Mouse (Mus musculus) CD8-positive naive resting alpha-beta T cell, adult 2 months (primary cell): ENCODE results near the gene Nfx1.
"Not testable (repeated sequence)": the region's sequence is repeated elsewhere in the genome, so short reads cannot be mapped to it uniquely, and the experiment has no call there.

Source experiments
- DNase-seq, 2 experiments: peaks; one replicate each; pipeline ENCODE4 v3.0.0; 2022; ENCODE audit warnings: low read depth in 2 of 2, low spot score in 2 of 2

The Nfx1 gene

DNA sequence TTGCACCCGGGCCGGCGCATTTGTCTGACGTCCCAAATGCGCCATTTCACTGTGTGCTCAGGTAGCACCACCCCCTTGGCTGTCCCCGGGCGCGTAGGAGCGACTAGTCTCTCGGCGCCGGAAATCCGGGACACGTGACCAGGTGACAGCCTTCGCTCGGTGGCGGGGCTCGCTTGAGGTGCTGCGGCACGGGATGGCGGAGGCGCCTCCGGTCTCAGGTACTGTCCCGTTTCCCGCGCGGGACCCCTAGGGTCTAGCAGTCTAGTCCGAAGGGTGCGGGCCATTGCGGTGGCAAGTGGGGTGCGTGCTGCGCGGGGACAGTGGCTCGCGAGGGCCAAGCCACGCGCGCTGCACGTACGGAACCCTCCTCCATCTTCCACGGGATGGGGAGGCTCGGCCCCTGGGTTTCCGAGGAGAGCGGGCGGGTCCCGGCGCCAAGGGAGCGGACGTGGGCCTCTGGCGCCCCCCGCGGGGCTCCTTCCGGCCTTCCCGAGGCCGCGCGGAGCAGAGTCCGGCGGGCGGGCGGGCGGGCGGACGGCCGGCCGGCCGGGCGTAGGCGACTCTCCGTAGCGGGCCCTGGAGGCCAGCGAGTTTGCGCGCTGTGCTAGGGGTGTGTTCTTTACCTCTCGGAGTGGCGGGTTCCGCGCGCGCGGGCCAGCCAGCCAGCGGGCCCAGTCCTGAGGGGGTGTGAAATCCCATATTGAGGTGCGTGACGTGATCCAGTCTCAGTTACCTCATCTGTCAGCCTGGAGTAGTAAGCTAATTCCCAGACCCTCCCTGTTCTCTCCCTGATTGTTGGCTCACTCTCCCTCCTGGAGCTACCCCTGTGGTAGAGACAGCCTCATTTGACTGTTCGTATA, at the start of gene Nfx1:
TSS of gene Nfx1 (plus strand) at position 65 of the 860 bp plus-strand sequence.
- DNase-seq, result peak; percentile 92

DNA sequence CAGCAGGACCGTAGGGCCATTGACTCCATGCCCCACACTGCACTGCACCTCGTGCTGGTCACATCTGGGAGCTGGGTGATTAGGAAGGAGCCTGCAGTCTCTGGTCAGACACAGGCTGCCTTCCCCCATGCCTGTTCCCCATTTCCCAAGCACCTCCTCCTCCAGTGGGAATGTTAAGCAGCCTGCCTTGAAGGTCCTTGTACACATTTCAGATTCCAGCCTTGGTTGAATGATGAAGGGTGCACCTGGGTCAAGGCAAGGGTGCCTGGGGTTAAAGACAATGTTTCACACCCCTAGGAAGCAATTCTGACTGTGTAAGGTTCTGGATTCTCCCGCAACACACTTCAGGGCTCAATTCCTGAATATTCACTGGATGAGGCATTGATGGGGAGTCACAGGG, 49.4 kb upstream of the Nfx1 start:
- no peak for DNase-seq

DNA sequence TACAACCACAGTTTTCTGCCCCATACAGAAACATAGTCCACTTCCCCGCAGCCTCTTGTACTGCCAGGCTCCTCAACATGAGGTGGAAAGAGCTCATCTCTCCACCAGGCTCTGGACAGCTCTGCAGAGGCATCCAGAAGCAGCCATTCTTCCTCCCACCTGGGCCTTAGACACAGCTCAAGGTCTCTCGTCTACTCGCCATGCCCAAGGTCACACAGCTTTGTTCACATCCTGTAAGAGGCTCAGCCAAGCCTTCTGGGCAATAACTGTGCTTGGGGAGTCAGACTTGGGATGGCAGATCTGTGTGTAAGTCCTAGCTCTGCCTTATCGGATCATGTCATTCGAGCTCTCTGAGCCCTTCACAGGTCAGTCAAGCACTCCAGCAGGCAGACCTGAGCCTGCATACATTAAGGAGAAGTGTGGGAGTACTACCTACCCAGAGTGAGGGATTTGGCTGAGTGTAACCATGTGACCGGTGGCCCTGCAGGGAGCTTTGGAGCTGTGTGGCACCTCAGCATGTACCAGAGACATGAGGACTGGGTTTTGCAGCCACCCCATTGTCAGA, 47.5 kb upstream of the Nfx1 start:
- DNase-seq, result no peak

DNA sequence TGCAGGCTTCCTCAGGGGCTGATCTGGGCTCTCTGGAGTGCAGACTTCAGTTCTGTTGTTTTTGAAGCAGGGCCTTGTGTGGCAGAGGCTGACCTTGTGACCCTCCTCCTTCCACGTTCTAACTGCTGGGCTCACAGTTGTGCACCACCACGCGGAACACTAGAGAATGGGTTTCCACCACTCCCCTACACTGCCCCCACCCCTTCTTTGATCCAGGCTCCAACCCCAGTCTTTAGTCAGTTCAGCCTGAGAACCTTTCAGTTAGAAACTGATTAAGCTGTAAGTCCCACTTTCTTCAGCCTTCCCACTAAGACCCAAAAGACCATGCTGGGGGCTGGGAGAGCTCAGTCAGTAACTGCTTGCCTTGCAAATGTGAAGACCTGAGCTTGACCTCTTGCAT, 45.1 kb upstream of the Nfx1 start:
- no peak for DNase-seq

DNA sequence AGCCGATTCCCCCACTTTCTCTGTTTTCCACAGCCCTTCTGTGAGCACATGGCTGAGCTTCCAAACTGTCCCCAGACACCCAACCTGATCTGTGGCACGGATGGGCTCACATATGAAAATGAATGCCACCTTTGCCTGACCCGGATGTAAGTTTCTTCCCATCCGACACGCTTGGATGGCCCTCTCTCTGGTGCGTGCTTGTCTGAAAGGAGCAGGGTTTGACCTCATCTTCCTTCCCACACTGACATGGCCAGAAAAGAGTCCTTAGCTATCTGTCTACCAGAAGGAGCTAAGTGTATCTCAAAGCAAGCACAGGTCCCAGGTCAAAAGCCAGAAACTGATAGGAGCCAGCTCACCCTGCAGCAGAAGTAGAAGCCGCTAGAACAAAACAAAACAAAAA, 41.7 kb upstream of the Nfx1 start:
- DNase-seq, result no peak

DNA sequence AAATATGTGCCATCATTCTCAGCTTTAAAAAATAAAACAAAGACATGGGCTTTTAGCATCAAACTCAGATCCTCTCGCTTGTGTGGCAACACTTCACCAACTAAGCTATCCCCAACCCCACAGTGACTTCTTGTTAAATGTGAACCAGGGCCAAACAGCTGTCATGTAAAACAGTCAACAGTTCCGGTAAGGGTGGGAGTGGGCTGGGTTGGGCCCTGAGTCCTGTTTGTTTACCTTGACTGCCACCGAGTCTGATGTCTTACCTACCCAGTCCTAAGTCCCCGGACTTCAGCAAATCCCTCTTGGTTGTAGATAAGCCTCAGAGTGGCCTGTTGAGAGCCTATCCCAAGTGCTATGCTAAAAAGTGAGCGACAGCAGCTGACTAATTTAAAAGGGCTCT, 37.0 kb upstream of the Nfx1 start:
- DNase-seq, result no peak

DNA sequence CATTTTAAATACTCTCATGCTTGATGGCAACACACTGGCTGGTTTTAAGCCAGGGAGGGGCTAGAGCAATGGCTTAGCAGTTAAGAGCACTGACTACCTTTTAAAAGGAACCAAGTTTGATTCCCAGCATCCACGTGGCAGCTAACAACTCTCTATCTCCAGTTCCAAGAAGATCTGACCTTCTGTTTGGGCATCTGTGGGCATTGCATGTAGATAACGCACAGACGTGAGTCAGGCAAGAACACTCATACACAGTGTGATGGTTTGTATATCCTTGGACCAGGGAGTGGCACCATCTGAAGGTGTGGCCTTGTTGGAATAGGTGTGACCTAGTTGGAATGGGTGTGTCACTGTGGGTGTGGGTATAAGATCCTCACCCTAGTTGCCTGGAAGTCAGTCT, 36.3 kb upstream of the Nfx1 start:
- not testable (repeated sequence) for DNase-seq

DNA sequence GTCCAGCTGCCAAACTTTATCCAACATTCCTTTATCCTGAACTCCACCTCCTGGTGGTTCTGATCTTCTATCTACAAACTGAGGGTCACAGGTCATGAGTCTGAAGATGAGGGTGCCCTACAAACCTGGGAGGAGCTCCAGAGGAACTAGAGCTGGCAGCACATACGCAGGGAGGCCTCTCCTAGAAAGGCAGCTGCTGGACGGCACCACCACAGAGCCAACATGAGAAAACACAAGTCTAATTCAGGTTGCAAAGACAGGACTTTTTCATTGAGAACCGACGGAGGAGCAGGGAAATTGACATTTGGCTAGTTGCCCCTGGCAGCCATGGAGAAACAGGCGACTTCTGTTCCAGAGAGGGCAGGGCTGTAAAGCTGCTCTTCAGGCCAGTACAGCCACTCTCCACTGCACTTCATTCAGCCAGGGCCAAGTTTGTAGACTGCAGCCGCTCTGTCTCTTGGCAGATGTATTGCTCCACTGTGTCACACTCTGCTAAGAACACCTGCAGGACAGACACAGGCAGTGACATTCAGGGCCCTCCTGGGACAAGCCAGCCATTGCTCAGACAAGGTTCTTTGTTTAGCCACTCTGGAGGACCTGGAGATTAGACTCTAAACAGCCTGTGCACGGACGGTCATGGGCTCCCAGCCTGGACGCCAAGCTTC, 34.4 kb upstream of the Nfx1 start:
- no peak for DNase-seq

DNA sequence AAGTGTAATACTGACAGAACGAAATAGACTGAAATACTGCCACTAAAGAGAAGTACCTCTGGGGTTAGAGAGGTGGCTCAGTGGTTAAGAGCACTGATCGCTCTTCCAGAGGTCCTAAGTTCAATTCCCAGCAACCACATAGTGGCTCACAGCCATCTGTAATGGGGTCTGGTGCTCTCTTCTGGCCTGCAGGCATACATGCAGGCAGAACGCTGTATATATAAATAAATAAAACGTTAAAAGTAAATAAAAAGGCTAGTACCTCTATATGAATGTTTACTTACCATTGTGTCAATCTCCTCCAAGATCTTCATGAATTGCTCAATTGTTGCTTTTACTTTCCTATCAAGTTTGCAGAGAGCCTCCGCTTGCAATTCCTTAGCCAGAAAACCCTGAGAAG, 31.9 kb upstream of the Nfx1 start:
- DNase-seq, result no peak

DNA sequence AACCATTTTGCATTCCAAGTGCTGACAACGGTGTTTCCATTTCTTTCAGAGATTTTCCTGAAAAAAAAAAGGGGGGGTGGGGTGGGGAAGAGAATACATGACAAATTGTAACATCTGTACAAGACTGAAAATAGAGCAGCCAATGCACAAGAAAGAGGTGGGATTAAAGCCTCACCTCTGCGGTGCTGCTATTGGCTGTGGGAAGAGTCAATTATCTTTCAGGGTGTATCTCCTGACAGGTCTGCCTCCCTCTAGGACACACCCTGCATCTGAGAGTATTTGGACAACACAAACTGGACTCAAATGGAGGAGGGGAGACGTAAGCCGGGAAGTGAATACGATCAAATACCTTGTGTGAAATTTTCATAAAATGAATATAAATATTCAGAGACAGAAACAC, 27.1 kb upstream of the Nfx1 start:
- DNase-seq, result no peak

DNA sequence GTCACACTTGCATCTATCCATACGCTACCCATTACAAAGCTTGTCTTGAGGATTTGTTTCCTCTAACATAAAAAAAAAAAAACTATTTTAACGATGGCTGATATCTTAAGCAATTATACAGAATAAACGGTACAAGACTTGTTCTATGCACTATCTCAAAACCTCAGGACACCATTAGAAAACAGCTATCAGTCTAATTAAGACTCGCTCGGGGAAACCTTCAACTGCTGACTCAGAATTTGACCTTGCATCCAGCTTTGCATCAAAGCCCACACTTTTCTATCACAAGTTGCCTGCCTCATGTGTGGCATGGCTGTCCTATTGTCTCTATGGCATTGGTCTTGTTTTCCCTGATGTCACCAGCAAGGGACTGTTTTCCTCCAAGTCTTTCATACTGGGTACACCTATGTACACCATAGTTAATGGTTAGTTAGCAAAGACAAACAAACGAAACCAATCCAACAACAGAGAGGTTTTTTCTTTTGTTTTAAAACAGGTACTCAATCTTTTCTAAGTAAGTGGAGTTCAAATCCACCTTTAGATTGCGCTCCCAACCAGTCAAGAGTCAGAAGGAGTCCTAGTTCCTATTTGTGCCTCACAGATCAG, 24.1 kb upstream of the Nfx1 start:
- DNase-seq, result no peak

DNA sequence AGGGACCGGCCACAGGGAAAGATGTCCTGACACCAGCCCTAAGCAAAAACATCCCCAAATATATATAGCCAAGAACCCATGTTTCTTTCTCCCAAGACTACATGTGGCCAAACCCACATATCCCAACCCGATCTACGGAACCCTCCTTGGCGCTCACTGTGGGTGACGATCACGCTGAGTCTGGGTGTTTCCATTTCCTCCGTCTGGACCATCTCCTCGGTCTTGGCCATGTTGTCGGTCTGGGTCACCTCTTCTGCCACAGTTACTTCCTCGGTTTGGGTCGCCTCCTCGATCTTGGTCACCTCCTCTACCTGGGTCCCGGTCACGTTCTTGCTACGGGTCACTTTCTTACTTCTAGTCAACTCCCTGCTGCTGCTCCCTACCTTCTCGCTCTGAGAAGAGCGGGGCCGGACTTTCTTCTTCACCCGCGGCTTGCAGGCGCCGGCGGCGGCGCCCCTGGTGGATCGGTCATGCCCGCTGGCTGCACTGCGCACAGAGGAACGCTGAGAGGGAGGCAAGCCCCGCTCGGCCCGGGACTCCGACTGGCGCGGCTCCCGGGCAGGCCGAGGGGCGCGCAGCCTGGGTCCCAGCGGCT, 23.0 kb upstream of the Nfx1 start:
- no peak for DNase-seq

DNA sequence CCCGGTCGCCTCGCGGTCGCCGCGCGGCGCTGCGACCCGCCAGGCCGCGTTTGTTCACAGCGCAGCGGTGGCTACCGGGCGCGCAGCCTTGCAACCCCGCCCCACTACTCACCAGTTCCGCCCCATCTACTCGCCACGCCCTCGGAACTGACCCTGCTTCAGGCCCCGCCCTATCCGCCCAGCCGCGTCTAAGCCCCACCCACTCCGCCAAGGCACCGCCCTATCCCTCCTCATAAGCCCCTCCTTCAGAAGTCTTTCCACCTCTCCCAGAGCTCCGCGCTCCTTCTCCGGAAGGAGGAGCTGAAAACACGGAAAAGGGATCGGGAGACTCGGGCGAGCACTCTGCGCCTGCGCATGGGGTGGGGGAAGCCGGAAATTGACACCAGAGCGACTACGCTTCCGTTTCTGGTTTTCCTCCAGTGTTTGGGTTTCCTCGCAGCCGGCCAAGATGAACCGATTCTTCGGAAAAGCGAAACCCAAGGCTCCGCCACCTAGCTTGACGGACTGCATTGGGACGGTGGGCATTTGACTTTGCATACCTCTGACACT, 22.5 kb upstream of the Nfx1 start, which contains the start of the genes Bag1 and Chmp5:
TSS of gene Bag1 (minus strand) at position 135 of the 549 bp plus-strand sequence.
TSS of gene Chmp5 (plus strand) at position 248 of the 549 bp plus-strand sequence.
- DNase-seq, result peak; percentile 99

DNA sequence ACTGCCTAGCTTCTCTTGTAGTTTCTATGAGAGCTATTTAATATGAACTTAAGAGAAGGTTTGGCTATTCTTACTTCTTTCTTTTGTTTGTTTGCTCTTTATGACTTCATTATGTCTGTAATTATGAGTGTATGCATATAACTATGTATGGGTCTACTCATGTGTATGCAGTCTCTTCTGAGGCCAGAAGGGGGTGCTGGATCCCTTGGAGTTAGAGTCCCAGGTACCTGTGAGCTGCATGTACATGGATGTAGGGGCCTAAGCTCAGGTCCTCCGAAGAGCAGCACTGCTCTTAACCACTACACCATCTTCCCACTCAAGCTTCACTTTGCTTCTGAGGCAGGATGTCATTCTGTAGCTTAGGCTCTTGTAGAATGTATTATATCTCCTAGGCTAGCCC, 17.2 kb upstream of the Nfx1 start:
- peak in 1 of 2 experiments; percentile 11 for DNase-seq

DNA sequence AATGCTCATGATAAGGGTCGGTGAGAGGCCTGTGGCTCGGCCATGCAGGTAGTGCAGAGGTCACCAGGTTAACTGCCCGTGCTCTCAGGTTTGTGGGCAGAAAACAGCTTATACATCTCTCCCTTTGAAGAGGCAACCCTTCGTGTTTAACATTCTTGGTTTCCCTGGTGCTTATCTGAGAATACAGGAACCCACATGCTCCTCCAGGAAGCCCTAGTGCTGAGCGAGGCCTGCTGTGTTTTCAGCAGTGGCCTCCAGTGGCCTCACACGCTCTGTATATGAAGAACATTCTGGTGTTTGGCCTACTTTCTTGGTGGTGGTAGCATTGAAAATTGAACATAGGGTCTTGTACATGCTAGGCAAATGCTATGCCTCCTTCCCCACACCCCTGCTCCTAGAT, 14.8 kb upstream of the Nfx1 start:
- no peak for DNase-seq

DNA sequence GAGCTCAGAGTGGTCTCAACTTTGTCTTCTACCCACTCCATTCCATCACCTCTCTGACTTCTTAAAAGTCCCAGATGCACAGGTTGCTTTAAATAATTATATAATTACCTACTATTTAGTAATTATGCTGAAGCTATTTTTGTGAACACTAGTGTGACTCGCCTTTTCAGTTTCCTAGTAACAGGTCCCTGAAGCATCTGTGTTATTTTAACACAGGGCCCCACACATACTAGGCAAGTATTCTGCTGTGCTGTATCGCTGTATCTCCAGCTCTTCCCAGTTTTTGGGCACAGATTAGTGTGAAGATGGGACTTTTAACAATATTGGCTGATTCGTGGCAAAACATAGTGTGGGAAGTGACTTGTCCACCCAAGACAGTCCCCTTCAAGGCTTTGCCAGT, 7.2 kb upstream of the Nfx1 start:
- DNase-seq, result no peak

DNA sequence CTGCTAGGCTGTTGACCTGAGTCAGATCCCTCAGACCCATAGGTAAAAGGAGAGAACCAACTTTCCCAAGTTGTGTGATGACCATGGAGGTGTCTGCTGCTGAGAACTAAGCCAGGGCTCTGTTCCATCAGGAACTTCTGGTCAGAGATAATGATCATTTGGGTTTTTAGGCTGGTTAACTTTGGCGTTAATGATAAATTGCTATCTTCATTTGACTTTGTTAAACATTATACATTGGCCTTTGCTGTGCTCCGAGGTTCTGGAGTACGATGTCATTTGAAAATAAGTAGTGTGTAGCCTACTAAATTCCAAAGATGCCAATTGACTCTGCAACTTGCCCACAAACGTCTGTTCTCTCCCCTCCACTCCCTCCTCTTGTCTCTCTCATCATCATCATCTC, 1.5 kb upstream of the Nfx1 start:
- DNase-seq, result no peak

DNA sequence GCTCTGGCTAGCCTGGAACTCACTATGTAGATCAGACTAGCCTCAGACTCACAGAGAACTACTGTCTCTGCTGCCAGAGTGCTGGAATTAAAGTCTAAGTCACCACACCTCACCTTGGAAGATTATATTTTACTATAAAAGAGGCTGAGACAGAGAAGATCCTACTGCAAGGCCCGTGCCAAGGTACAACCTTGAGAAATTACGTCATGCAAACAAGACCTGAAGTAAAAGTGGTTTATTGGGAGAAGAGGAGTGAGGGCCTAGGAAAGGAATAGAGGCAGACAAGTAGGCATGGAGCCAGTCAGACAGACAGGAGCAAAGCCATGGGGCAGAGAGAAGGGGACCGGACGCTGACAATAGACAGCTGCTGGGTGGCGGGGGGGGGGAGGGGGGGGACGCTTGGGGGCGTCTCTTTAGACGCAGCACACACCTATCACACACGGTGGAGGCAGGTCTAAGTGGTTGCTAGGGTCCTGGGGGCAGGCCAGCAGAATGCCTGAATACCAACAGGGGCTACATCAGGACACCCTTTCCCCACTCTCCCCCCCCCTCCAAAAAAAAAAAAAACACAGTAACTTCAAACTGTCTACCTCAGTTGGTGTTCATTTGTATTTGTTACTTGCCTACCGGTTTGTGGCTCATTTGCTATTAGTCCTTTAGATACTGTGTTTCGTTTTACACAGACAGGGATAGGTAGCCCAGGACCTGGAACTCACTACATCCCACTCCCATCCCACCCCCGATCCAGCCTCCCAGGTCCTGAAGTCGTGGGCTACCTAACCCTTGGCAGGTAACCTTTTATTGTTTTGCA, 720 bp upstream of the Nfx1 start:
- DNase-seq, result no peak

DNA sequence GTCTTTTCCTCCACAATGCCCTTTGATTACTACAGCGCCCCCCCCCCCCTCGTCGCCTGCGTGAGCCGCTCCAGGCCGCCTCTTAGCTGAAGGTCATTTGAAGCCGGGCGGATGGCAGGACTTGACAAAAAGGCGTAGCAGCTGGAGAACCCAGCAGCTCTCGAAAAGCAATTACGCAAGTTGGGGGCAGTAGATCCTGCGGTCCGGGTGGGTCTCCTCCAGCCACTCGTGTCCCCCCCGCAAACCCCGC, 189 bp upstream of the Nfx1 start:
- no peak for DNase-seq

DNA sequence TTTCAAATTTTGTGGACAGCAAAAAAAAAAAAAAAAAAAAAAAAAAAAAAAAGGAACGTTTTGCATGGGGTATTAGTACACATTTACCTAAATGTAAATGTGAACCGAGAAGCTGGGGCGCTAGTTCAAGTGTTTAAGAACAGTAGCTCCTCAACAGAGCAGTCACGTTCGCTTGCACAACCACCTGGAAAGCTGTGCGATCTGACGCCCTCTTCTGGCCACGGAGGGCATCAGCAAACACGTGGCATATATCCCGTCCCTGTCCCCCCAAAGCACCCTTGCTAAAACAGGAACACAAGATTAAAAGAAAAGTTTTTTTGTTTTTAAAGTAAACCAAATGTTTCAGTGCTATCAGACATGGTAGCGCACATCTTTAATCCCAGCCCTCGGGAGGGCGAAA, 1.0 kb downstream of the Nfx1 start:
- peak; percentile 33 to 45 for DNase-seq

DNA sequence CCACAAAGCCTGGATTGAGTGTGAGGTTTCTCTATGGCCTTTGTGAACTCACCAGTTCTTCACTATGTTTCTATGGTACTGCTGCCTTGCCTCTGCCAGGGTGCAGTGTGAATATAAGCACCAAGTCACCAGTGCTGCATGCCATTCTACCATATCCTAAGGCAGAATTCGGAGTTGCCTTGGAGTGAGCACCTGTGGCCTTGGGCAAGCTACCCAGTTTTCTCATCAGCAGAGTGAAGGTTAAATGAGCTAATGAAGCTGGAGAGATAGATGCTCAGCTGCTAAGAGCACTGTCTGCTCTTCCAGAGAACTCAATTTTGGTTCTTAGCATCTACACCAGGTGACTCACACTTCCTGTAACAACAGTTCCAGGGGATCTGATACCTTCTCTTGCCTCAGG, 3.3 kb downstream of the Nfx1 start:
- no peak for DNase-seq
